Mouse (Mus musculus) heart, embryonic 10.5 days (tissue): ENCODE results near the gene Ccl25. TPM values are rescaled to one million over a fixed set of nuclear protein-coding genes. Genes with fewer than 3 reads are reported as not detected.
A peak's percentile ranks its signal among the peaks of the same experiment; 100 is the strongest.

Experiments used
- DNase-seq: peaks from one replicate; pipeline ENCODE4 v3.0.0-alpha.2; 2017; ENCODE audit warnings: low spot score
- H3K27ac ChIP-seq: fragments of 300-500 bp; sonication (generic); 2 replicates; pipeline ENCODE4 v1.5.1; 2016; ENCODE audit warnings: mild to moderate bottlenecking
- H3K27me3 ChIP-seq: fragments of 300-500 bp; sonication (generic); 2 replicates; pipeline ENCODE4 v1.6.1; 2016; ENCODE audit warnings: mild to moderate bottlenecking; ENCODE audit not compliant: poor library complexity, insufficient read depth, severe bottlenecking
- H3K36me3 ChIP-seq: fragments of 300-500 bp; sonication (generic); 2 replicates; pipeline ENCODE4 v1.6.1; 2016; ENCODE audit warnings: mild to moderate bottlenecking, moderate library complexity
- H3K4me1 ChIP-seq: fragments of 300-500 bp; sonication (generic); 2 replicates; pipeline ENCODE4 v1.6.1; 2016; ENCODE audit warnings: mild to moderate bottlenecking
- H3K4me3 ChIP-seq: fragments of 300-500 bp; sonication (generic); 2 replicates; pipeline ENCODE4 v1.5.1; 2016; ENCODE audit warnings: mild to moderate bottlenecking, moderate library complexity
- H3K9me3 ChIP-seq: fragments of 300-500 bp; sonication (generic); 2 replicates; pipeline ENCODE4 v1.6.1; 2016; ENCODE audit warnings: mild to moderate bottlenecking, moderate library complexity
- WGBS: fragments of 180-500 bp; shearing (Covaris S2); methylation state at CpG from one replicate; pipeline ENCODE4 v1.1.7; 2016; 5-methylcytosine and 5-hydroxymethylcytosine counted together
- polyA plus RNA-seq: library from polyadenylated mRNA; unstranded; fragments of >200 nt; fragmentation: Nextera tagmentation; extraction: Ambion mirVana; gene quantifications from 2 replicates; pipeline ENCODE4 v1.2.1, GENCODE M21; 2016

The Ccl25 gene
- 15.8 and 16.5 TPM in 2 replicates for polyA plus RNA-seq

DNA sequence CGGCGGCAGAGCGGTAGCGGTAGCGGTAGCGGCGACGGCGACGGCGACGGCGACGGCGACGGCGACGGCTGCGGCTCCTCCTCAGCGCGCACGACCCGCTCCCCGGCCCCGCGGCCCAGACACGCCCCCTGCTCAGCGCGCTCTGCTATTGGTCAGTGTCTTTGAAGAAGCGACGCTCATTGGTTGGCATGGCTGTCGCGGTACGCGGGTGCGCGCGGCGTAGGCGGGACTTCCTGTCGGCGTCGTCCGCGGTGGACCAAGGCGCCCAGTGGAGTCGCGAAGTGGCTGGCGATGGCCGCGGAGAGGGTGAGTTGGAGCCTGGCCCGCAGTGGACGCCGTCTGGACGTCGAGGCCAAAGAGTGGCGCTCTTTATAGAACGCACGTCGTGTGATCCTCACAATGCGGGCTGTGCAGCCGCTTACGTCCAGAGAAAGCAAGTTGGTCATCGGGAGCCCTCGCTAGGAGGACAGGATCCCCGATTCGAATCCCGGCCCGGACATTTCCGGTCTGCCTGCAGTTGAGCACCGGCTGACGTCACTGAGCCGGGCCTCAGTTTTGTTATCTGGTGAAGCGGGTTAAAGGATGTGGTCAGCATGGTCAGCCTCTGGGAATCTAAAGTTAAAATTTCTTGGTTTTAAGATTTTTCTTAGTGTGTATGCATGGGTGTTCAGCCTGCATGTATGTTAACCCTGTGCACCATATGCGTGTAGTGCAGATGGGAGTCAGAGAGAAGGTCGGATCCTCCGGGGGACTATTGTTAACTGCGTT lies at the start of gene Ccl25, which contains the start of gene Elavl1:
Gene Ccl25 (plus strand): TSS at position 228 of the 768 bp plus-strand sequence.
Gene Elavl1 (minus strand): TSS at position 431 of the 768 bp plus-strand sequence.
- peak; percentile 98 for DNase-seq
- Histone ChIP-seq H3K4me1 (peaks cover 29% of the 10 kb centered on the region), H3K27me3 (no peaks in the 10 kb centered on the region), H3K4me3 (peak within 1 kb of the TSS; percentile 97), H3K36me3 (peaks cover 53% of the 10 kb centered on the region), H3K9me3 (no peaks in the 10 kb centered on the region), H3K27ac (peak within 1 kb of the TSS; percentile 98)
- under 1% methylated on average over 78 of the region's 78 CpGs for WGBS

DNA sequence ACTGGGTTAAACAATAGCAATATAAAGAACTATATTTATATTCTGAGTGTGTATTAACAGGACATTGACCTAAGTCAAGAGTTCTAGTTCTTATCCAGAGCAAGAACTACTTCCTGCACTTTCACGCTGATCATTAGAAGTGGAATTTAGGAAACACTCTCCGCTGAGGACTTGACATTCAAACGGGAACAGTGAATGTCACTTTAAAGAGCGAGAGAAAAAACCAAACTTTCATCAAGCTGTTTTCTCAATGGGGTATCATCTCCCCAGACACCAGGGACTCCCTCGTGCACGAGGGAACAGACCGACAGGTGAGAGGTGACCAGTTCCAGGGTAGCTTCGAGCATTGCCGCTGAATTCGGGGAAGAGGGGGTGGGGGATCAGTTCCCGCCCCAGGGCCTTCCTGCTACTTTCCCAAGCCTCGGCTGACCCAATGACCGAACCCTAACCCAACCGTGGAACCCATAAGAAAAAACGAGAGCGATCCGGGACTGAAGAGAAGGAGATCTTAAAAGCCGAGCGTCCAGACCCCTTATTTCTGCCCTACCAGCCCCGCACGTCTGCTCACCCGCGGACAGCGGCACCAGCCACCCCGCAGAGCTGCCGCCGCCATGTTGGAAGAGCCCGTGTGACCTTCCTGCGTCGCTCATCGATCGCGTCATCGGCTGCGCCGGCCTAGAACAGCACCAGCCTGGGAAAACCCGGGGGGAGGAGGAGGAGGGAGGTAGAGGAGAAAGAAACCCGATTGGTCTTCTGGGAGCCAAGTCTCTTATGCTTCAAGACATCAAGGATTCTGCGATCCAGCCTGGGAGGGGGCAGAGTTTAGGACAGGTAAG lies 49.5 kb upstream of the Ccl25 start, which contains the start of gene Timm44:
Gene Timm44 (minus strand): TSS at position 639 of the 836 bp plus-strand sequence.
- Histone ChIP-seq H3K27me3 (no peaks in the 10 kb centered on the region), H3K27ac (peak within 1 kb of the TSS; percentile 93), H3K4me1 (0 out of 2 replicates have a peak, but pooled peaks cover 10% of the 10 kb centered on the region), H3K36me3 (peaks cover 32% of the 10 kb centered on the region), H3K9me3 (no peaks in the 10 kb centered on the region), H3K4me3 (peak within 1 kb of the TSS; percentile 81)
- WGBS = under 1% methylated on average over 39 of the region's 39 CpGs
- peak; percentile 97 for DNase-seq

DNA sequence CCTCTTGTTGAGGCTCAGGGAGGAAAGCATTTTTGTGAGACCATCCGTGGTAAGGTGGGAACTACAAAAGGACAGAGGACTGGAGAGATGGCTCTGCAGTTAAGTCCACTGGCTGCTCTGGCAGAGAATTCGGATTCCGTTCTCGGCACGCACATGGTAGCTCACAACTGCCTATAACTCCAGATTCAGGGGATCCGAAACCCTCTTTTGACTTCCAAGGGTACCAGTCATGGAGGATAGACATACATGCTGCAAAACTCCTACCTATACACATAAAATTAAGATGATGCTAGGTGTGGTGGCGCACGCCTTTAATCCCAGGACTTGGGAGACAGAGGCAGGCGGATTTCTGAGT lies 48.9 kb upstream of the Ccl25 start:
- peak overlapping the region; percentile 93 for H3K27ac ChIP-seq
- WGBS = 26% methylated on average over 9 of the region's 9 CpGs
- peaks cover 27% of the 10 kb centered on the region for H3K36me3 ChIP-seq
- DNase-seq = no peak
- H3K9me3 ChIP-seq = no peaks in the 10 kb centered on the region
- peak overlapping the region; percentile 81 for H3K4me3 ChIP-seq
- H3K27me3 ChIP-seq = no peaks in the 10 kb centered on the region
- 0 out of 2 replicates have a peak, but pooled peaks cover 10% of the 10 kb centered on the region for H3K4me1 ChIP-seq

DNA sequence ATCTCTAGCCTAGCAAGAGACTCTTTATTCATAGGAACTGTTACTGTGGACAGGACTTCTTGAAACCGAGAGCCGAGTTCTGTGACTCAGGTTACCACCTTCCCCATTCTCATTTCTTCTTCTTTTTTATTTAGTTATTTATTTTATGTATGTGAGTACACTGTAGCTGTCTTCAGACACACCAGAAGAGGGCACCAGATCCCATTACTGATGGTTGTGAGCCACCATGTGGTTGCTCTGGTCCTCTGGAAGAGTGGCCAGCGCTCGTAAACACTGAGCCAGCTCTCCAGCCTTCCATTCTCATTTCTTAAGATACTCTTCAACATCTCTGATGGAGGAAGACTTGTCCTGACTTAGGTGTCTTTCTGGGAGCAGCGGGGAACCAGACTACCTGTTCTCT lies 32.3 kb upstream of the Ccl25 start:
- peaks cover 94% of the 10 kb centered on the region for H3K36me3 ChIP-seq
- H3K27ac ChIP-seq = no peak overlapping the region
- DNase-seq = no peak
- no peak overlapping the region for H3K4me3 ChIP-seq
- no peaks in the 10 kb centered on the region for H3K4me1 ChIP-seq
- H3K27me3 ChIP-seq = no peaks in the 10 kb centered on the region
- WGBS = 89% methylated on average over 5 of the region's 5 CpGs
- H3K9me3 ChIP-seq = no peaks in the 10 kb centered on the region

DNA sequence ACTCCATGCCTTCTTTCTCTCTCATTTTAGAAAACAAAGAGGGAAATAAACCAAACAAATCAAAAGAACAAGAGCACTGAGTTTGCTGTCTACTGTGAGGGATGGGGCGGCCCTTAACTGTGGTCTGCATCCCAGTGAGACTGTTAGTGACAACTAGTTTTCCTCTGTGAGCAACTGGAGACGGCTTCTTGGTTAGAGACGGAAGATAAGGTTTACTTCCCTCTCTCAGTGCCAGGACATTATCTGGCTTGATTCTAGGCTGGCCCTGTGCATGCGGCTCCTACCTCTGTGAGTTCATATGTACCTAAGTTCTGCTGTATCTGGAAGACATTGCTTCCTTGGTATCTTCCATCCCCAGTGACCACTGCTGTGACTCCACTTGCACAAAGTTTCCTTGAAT lies 27.2 kb upstream of the Ccl25 start:
- Histone ChIP-seq H3K36me3 (peaks cover 93% of the 10 kb centered on the region), H3K4me1 (no peaks in the 10 kb centered on the region), H3K9me3 (no peaks in the 10 kb centered on the region), H3K4me3 (no peak overlapping the region), H3K27me3 (no peaks in the 10 kb centered on the region), H3K27ac (no peak overlapping the region)
- DNase-seq = no peak
- 79% methylated on average over 4 of the region's 4 CpGs for WGBS

DNA sequence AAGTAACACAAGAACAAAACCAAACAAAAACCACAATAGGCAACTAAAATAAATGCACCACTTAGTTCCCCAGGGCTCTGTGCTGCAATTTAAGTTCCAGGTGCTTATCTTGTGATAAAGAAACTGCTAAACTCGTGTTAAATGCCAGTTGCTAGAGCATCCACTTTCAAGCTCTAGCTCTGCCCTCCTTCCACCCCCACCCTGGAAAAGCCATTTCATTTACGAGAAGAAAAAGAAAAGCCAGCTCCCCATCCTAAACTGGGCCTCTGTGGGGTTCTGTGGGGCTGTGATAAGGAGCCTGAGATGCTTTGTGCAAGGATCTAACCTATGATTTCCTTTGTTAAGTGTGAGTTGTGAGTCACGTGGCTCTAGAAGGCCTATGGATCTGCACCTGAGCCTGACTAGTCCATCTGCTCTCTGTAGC lies 20.9 kb upstream of the Ccl25 start:
- 61% methylated on average over 3 of the region's 3 CpGs for WGBS
- no peaks in the 10 kb centered on the region for H3K4me1 ChIP-seq
- H3K27ac ChIP-seq = no peak overlapping the region
- no peaks in the 10 kb centered on the region for H3K27me3 ChIP-seq
- DNase-seq = no peak
- H3K9me3 ChIP-seq = no peaks in the 10 kb centered on the region
- peaks cover 96% of the 10 kb centered on the region for H3K36me3 ChIP-seq
- H3K4me3 ChIP-seq = no peak overlapping the region

DNA sequence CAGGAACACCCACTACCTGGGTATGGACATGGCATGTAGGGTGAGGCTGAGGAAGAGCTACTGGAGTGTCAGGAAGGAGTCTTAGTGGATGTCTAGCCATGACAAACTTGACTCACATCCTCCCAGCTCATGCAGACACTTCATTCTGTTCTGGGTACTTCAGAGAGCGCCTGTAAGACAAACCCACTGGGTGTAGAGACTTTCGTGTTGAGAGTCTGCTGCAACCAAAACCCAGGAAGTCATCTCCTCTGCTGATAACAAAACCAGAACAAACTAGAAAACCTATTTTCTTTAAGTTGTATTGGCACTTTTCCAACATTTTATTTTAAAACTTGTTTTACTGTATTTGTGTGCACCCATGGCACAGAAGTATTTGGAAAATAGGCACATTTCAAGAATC lies 19.2 kb upstream of the Ccl25 start:
- Histone ChIP-seq H3K4me3 (no peak overlapping the region), H3K36me3 (peaks cover 97% of the 10 kb centered on the region), H3K9me3 (no peaks in the 10 kb centered on the region), H3K4me1 (no peaks in the 10 kb centered on the region), H3K27ac (no peak overlapping the region), H3K27me3 (no peaks in the 10 kb centered on the region)
- DNase-seq = no peak
- WGBS = 77% methylated on average over 2 of the region's 2 CpGs

DNA sequence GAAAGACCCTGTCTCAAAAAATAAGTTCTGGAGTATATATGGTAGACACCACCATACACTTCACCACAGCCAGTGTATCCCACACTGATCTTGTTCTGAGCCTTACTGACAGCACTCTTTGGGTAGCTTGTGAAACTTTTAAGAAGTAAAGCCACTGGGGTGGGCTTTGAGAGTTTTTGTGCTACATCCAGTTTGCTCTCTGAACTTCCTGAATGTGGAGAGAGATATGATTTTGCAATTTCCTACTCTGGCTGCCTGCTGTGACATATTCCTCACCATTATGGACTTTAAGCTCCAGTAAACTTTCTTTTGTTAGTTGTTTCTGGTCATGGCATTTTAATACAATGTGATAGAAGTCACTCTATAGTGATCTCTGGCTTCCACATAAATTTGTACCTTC lies 12.9 kb upstream of the Ccl25 start:
- Histone ChIP-seq H3K36me3 (peaks cover 49% of the 10 kb centered on the region), H3K4me3 (no peak overlapping the region), H3K27me3 (no peaks in the 10 kb centered on the region), H3K4me1 (no peaks in the 10 kb centered on the region), H3K27ac (no peak overlapping the region), H3K9me3 (no peaks in the 10 kb centered on the region)
- no peak for DNase-seq

DNA sequence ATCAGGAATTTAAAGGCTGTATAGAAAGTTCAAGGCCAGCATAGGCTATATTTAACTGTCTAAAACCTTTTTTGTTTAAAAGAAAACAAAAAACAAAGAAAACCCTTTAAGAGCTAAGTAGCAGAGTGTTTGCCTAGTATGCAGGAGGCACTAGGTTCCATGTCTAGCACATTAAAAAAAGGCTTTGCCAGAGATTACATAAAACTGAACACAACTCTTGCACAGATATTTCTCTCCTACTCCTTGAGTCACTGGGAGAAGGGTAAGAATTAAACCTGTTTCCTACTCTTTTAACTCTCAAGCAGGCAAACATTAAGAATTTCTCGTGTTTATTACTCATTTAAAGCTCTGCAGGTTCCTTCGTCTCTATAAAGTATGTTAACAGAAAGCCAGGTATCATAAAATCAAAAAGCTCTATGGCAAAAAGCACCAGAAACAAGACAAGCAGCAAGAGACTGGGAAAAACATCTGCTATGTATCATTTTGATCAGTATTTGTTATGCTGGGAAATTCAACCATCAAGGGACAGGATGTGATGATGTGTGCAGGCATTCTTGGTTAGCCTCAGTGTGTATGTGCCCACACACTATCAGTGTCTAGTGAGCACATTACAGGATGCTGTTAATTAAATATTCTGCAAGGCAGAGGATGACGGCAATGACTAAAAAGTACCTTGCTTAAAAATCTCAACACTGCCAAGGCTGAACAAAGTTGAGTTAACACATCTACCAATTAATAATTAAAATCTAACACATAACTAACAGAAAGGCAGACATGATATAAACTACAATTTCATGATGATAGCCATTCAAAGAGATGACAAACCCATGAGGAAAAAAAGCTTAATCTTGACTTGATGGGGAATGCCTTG lies 11.5 kb upstream of the Ccl25 start:
- peaks cover 37% of the 10 kb centered on the region for H3K36me3 ChIP-seq
- WGBS = 85% methylated on average over 3 of the region's 3 CpGs

DNA sequence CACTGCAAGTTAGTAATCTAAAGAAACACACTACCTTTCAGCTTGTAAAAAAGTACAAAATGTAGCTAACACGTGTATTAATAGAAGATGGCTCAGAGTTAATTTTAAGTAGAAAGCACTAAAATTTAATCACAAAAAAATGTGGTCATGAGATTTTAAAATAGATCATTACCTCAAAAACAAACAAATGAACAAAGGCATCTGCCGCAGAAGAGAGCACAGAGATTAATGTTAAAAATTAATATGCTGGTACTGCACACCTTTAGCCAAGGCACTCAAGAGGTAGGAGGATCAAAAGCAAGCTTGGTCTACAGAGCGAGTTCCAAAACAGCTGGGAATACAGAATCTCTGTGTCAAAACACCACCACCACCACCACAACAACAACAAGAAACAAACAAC lies 10.2 kb upstream of the Ccl25 start:
- DNase-seq = no peak
- Histone ChIP-seq H3K4me3 (no peak overlapping the region), H3K9me3 (no peaks in the 10 kb centered on the region), H3K27me3 (no peaks in the 10 kb centered on the region), H3K36me3 (peaks cover 27% of the 10 kb centered on the region), H3K4me1 (no peaks in the 10 kb centered on the region), H3K27ac (no peak overlapping the region)
- 93% methylated on average over 3 of the region's 3 CpGs for WGBS

More for the DNA sequence above, 11.5 kb upstream of the Ccl25 start:
- Histone ChIP-seq H3K27ac (no peak overlapping the region), H3K27me3 (no peaks in the 10 kb centered on the region), H3K9me3 (no peaks in the 10 kb centered on the region), H3K4me3 (no peak overlapping the region), H3K4me1 (no peaks in the 10 kb centered on the region)
- no peak for DNase-seq

DNA sequence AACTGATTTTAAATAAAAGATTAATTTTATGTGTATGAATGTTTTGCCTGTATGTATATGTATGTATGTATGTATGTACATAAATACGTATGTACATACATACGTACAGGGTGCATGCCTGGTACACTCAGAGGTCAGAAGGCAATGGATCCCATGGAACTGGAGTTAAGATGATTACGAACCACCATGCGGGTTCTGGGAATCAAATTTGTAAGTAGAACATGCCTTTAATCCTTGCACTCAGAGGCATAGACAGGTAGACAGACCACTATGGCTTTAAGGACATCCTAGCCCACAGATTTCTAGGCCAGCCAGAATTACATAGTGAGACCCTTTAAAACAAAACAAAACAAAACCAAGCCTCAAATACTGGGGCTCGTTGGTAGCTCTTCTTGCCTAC lies 6.9 kb upstream of the Ccl25 start:
- WGBS = 93% methylated on average over 5 of the region's 5 CpGs
- Histone ChIP-seq H3K36me3 (peaks cover 31% of the 10 kb centered on the region), H3K4me3 (no peak overlapping the region), H3K27me3 (no peaks in the 10 kb centered on the region), H3K9me3 (no peaks in the 10 kb centered on the region), H3K4me1 (peaks cover 17% of the 10 kb centered on the region), H3K27ac (no peak overlapping the region)
- no peak for DNase-seq

DNA sequence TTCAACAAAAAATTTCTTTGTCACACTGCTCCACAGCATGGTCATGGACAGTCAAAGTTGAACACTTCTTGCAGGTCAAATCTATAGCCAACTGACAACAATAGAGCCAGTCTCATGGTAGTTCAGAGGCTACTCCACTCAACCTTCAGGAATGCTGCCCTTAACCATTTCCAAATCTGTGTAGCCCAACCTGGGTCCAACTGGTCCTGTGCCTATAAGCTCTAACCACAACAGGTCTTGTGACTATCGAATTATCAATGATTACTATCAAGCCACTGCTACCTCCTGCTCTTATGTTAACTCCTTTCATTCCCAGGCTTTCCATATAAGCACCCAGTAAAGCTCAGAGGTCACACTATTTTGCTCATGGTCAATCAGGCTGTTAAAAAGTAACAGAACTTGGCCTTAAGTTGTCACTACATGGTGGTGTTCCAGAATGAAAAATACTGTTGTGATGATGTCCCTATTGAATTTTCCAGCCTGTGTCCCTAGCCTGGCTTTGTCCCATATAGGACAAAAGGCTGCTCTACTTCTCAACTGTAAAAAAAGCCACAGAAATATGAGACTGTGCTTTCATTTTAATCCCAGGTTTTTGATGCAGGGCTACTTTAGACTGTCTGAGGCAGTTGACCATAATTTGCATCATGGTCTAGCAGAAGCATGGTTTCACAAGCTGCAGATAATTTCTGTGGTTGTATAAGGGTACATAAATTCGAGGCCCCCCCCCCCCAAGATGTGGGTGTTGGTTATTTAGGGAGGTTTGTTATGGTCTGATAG lies 6.0 kb upstream of the Ccl25 start:
- H3K4me1 ChIP-seq = peaks cover 26% of the 10 kb centered on the region

More for the DNA sequence above, 6.0 kb upstream of the Ccl25 start:
- Histone ChIP-seq H3K9me3 (no peaks in the 10 kb centered on the region), H3K4me3 (no peak overlapping the region), H3K36me3 (peaks cover 31% of the 10 kb centered on the region), H3K27me3 (no peaks in the 10 kb centered on the region), H3K27ac (no peak overlapping the region)
- no peak for DNase-seq
- WGBS = 84% methylated on average over 2 of the region's 2 CpGs
